Mouse (Mus musculus): ENCODE measurements around the gene Fndc11.

DNA sequence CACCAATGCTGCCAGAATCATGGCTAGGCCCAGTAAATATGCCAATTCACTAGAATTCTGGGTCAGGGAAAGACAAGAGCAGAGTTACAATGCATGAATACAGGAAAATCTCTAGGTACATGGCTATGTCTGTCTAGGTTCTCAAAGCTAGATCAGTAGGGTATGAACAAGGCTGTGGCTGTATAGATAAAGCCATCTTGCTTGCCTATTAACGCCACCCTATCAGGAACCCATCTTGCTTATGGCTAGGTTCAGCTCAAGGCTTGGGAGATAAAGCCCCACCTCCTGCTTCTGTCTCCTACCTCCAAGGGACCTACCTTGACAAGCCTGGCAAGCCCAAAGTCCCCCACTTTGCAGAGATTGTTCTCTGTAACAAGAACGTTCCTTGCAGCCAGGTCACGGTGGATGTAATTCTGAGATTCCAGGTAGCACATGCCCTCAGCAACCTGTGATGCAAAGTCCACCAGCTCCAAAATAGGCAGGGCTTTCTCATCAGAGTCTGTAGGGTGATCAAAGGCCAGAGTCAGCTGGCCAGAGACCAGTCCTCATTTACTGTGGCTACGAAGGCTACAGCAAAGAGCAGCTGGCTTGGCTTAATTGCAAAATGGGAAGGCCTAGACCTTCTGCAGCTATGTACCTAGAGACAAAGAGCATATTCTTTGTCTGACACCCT, 23.0 kb upstream of the Fndc11 start:
- TF ChIP-seq CTCF (IDR thresholded peaks at IDR 0.05; ENCODE audit: low read depth, low read length) (no peak), POLR2A (IDR thresholded peaks at IDR 0.05; ENCODE audit: insufficient read depth, low read length) (no peak)

Measured in ES-Bruce4 (cell line).